Mouse (Mus musculus): ENCODE results near the gene Rtl10.

Gene Rtl10

DNA sequence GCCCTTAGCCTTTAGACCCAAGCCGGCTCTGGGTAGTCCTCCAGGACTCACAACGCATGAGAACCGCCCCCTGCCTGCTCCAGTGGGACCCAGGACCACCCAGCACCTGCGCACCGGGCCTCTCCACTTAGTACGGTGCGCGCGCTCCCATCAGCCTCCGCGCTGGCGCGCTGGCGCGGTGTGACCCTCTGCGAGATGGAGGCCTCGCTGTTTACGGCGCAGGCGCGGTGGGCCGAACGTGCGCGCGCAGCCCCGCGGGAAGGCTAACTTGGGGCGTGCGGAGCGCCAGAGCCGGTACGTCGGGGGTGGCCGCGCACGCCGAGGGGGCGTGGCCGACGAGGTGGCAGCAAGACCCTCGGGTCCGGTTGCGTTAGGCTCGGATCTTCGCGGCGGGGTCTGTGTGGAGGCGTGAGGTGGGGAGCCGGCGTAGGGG is at the start of gene Rtl10, which contains the start of gene Gnb1l:
Gene Rtl10 (plus strand): TSS at position 344 of the 433 bp plus-strand sequence.
Gene Gnb1l (plus strand): TSS at position 156 of the 433 bp plus-strand sequence.
- peak; percentile 86 to 94 for DNase-seq (ENCODE audit: low spot score in 2 of 2)

DNA sequence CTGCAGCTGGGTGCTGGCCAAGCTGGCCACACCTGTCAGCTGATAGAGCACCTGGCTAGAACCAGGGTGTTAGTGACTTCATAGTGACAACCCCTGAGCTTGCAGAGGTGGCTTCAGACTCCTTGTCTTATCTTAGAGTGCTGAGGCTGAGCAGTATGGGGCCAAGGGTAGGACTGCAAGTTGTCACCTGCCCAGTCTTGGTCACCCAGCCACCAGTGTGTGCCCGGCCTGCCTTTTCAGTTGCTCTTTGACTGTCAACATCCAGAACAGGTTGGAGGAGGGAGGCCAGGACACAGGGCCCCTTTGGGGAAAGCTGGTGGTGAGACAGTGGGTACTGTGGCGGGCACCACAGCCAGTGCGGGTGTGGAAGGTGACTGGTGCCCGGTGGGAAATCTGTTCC is 49.7 kb upstream of the Rtl10 start:
- DNase-seq (ENCODE audit: low spot score in 2 of 2): peak in 1 of 2 experiments; percentile 63

DNA sequence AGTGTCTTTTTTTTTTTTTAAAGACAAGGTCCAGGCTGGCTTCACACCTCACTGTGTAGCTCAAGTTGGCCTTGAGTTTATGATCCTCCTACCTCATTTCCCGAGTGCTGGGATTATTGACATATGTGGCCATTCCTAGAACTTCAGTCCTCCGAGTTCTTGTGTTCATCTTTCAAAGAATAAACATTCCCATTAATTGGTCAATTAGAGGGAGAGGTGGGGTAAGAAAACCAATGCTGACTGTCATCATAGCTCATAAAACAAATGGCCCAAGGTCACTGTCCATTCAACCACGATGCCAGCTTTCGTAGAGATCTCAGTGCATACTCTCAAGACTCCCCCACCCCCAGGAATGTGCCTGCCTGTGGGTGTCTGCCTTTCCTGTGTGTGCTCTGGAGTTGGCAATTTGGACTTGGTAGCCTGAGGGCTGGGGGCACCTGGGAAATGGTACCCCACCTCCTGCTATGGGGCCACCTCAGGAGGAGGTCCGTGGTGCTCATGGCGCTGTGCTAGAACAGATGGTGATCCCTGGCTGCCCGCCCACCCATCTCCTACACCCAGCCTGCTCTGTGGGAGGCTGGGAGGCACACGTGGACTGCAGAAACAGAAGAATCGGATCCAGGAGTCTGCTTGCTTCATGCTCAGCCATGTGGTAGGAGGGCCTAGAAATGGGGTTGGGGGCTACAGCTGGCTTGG is 47.1 kb upstream of the Rtl10 start:
- no peak for DNase-seq (ENCODE audit: low spot score in 2 of 2)

DNA sequence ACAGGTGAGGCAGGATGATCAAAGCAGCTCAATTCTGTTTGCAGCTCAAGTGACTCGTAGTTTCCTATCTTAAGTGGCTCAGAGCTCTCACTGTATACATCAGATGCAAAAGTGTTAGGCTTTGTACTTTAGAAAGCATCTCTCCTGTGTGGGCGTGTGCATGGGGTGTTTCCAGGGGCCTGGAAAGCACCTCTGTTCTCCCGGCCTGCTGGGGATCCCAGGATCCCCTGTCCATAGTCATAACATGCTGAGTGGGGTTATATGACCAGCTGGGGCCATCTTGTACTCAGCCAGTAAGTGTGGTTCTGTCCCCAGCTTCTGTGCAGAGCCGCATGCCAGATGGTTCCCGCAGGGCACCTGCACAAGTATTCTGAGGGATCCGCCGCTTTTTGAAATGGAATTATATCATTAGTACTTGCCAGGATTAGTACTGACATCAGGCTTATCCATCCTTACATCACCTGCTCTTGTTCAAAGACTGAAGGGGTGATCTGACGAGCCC is 46.3 kb upstream of the Rtl10 start:
- DNase-seq (ENCODE audit: low spot score in 2 of 2): no peak

DNA sequence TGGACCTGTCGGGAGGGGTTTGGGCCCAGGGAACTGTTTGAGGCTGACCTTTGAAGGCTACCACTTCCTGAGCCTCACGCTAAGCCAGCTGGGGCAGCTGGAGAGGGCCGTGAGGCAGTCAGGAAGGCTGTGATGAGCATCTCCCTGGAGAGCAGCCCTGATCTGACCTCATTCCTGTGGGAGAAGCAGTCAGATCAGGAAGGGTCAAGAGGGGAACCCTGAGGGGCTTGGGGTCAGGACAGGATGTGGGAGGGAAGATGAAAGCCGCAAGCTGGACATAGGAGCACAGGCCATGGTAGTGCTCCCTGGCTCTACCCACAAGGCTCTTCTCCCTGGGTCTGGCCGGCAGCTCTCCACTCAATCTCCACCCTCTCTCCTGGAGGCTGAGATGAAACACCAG is 44.9 kb upstream of the Rtl10 start:
- no peak for DNase-seq (ENCODE audit: low spot score in 2 of 2)

DNA sequence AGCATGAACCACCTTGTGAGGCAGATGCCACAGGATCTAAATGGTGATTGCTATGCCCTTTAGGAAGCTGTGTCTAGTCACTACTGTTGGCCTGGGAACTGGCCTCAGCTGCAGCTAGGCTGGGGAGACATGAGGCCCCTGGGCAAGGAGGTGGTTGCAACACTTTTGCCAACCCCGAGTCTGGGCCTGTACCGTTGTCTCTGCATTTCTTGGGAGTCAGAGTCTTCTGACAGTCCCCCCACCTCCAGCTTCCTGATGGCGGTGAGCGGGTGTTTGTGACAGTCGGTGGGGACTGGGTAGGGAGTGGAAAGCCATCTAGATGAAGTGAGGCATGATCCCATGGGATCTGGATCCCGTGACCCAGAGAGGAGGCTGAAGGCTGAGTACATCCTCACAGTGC is 43.3 kb upstream of the Rtl10 start:
- DNase-seq (ENCODE audit: low spot score in 2 of 2): no peak

DNA sequence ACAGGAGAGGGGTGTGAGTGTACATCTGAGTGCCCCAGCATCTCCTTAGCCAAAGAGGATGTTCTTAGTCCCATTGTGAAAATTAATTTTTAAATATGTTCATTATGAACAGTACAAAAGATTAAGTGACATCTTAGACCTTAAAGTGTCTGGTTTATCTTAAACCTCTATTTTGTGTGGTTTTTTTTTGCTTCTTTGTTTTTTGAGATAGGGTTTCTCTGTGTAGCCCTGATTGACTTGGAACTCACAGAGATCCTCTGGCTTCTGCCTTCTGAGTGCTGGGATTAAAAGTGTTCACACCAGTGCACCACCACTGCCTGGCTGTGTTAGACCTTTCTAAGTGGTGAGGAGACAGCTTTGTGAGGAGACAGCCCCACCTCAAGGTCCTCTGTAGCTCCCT is 40.0 kb upstream of the Rtl10 start:
- no peak for DNase-seq (ENCODE audit: low spot score in 2 of 2)

DNA sequence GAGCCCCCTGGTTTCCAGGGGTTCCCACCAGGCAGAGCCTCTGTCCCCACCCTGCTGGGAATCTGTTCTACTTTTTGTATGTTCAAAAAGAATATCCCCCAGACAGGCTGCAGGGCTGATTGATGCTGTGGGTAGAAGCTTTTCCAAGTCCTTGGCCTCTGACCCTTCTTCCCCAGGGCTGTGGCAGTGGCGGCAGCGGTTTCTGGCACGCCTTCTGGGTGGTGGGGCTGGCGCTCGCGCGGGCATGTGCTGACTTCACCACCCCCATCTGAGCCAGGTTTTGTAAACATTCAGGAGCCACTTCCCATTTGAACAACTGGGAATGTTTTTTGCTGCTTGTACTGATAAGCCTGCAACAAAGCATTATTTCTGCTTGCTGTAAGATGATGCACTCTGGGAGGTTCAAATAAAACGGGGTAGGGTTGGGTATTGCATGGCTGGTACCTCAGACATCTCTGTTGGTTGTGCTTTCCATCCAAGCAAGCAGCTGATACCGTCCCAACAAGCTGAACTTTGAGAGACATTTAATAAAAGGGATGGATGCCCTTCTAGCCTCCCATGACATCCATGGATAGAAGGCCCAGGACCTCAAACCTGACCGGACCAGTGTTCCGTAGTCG is 39.3 kb upstream of the Rtl10 start:
- DNase-seq (ENCODE audit: low spot score in 2 of 2): no peak

DNA sequence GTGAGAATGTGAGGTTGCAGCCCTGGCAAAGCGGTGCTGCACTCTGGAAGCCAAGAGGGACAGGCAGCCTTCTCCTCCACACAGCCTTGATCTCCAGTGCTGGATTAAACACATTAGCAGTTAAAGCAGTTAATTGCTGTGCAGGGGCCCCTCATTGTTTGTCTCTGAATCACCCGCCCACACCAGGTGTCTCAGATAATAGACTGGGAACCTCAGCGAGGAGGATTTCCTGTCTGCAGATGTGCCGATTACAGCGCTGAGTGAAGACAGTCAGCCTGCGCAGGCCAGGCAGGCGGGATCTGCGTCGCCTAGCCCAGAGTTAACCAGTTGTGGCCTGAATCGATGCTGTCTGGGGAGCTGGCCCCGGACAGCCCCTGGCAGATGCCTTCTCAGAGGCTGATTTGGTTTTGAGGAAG is 38.7 kb upstream of the Rtl10 start:
- peak in 1 of 2 experiments; percentile 18 for DNase-seq (ENCODE audit: low spot score in 2 of 2)

DNA sequence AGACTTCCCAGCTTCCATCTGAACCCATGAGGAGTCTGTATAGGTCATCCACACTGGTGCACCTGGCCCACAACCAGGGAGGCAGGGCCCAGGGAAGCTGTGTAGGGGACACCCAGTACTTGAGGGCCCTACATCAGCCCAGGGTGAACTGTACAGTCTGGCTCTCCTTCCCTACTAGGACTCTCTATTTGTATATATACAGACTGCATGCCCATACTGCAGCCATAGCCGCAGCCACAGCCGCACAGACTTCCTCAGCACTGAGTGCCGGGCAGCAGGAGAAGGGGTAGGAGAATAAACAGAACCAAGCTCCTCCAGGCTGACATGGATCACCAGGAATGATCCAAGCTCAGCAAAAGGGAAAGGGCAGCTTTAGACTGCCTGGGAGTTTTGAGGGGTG is 37.9 kb upstream of the Rtl10 start:
- no peak for DNase-seq (ENCODE audit: low spot score in 2 of 2)

DNA sequence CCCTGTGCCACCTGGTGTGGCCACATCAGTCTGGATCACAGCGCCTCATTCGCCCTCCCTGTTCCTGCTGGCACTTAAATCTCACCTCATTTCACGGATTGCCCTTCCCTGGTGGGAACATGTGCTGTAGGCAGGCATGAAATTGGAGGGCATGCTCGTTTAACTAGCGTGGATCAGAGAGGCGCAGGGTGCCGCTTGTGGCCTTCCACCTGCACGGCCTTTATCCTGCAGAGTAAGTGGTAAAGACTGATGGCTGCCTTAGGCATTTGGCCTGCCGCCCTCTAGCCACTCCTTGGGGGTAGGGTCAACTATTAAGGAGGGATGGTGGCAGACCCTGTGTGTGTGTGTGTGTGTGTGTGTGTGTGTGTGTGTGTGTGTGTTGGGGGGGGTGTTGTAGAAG is 36.7 kb upstream of the Rtl10 start:
- no peak for DNase-seq (ENCODE audit: low spot score in 2 of 2)

DNA sequence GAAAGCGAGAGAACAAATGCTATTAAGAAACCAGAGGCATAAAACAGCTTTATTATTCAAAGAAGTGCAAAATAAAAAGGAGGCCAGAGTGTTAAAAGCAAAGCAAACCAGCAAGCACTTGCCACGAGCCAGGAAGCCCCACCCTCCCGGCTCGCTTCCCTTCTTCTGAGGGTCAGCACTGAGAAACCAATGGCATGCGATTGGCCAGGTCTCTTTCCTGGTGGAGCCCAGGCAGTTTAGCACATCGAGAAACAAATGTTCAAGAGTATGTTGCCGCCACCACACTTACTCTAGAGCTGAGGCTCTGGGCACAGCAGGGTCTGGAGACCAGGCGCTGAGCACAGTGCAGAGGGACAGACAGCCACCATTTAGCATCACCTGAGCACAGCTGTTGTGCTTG is 36.1 kb upstream of the Rtl10 start:
- DNase-seq (ENCODE audit: low spot score in 2 of 2): no peak

DNA sequence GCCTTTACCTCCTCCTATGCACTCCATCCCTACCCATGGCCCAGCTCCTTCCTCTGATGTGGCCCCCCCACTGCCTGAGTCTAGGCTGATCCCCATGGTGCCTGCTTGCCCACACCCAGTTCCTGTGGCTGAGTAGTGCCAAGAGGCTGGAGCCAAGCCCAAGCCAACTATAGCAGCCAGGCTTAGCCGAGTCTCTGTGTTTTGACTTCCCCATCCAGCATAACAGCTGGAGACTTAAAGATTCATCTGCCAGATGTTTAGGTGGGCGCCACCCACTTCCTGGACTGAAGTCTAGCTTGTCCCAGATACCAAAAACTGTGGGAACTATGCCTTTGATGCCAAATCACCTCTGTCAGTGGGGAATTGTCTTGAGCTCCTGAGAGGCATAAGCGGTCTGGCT is 34.4 kb upstream of the Rtl10 start:
- DNase-seq (ENCODE audit: low spot score in 2 of 2): no peak

DNA sequence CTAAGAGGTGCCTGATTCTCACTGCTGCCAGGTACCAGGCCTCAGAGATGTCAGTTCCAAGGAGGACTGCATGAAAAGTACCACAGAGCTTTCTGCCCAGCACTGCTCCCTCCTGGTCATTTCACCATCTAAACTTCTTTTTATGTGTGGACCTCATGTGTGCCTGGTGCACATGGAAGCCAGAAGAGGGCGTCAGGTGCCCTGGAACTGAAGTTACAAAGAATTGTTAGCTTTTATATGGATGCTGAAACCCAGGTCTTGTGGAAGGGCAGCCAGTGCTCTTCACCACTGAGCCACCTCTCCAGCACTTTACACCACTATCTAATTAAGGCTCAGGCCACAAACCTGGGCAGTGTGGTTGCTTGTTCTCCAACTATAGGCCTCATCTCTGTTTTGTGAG is 27.9 kb upstream of the Rtl10 start:
- DNase-seq (ENCODE audit: low spot score in 2 of 2): no peak

DNA sequence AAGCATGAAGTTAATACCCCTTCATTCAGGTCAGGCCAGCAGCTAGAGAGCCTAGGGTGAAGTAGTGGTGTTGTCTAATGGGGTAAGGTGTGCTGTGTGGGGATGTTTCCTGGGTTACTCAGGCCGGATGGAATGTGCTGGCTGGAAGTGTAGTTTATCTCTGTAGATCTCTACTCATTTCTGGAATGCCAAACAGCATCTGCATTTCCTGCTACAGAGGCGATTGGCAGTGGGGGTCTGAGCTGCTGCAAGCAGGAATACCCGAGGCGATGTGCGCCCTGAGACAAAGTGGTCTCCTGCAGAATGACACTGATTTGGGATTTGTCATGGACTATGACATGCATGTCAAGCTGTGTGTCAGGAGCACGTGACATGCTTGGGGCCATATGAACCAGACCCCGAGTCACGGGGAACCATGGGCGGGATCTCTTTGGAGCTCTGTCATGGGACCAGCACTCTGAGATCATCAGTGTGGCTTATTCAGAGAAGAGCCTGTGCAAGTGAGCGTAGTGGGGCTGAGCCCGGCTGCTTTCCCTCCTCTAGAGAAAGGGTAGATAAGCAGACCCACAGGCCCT is 27.2 kb upstream of the Rtl10 start:
- no peak for DNase-seq (ENCODE audit: low spot score in 2 of 2)

DNA sequence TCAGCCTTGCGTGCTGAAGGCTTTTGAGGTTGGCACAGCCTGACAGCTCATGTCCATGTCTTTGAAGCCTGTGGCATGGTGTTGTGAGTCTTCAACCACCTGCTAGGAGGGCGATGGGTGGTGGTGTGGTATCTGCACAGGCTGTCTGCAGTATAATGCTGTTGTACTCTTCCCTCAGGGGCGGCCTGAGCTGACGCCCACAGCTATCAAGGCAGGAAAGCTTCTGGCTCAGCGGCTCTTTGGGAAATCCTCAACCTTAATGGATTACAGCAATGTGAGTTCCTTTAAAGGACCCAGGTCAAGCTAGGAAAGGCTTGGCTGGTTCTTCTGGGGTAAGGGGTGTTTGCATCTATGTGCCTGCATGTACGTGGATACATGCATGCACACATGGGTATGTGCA is 26.7 kb upstream of the Rtl10 start:
- DNase-seq (ENCODE audit: low spot score in 2 of 2): no peak

DNA sequence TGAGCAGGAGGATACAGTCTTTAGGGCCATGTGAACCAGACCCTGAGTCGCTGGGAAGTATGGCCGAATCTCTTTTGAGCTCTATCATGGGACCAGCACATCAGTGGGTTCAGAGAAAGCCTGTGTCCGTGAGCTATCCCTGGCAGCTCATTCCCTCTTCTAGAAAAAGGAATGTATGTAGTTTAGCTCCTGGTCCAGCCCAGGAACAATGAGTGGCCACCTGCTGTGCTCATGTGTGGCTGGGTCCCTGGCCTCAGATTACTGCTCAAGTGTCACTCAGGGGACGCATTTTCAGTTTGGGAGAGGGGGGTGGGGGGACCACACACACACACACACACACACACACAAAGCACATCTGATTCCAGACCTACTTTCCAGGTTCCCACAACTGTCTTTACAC is 26.3 kb upstream of the Rtl10 start:
- no peak for DNase-seq (ENCODE audit: low spot score in 2 of 2)

DNA sequence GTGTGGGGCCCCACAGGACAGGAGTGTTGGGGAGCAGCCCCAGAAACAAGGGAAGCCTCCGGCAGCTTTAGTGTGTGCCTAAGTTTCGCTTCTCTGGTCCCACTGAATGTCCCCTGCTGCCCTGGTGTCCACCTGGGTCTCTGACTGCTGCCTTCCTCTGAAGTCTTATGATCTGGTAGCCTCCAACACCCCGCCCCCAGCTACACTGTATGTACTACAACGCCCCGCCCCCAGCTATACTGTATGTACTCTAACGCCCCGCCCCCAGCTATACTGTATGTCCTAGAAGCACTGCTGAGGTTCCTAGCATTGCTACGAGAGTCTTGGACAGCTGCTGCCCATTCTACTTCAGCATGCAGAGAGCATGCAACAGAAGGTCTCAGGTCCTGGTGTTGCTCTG is 25.7 kb upstream of the Rtl10 start:
- DNase-seq (ENCODE audit: low spot score in 2 of 2): no peak

DNA sequence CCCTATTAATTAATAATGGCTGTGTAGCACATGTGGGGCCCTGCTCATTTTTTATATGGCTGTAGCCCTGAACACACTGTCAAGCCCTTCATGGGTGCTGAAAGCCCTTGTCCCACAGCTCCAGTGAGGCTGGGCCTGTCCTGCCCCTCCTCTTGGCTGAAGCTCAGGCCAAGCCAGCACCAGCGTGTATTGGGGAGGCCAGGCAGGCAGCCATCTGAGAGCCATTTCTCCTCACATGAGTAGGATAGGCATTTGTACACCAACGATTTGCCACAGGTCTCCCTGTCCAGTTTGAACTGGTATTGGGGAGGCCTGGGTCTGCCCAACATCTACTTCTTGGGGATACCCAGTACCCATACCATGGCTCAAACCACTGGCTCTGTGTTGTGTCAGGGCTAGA is 24.7 kb upstream of the Rtl10 start:
- DNase-seq (ENCODE audit: low spot score in 2 of 2): no peak

DNA sequence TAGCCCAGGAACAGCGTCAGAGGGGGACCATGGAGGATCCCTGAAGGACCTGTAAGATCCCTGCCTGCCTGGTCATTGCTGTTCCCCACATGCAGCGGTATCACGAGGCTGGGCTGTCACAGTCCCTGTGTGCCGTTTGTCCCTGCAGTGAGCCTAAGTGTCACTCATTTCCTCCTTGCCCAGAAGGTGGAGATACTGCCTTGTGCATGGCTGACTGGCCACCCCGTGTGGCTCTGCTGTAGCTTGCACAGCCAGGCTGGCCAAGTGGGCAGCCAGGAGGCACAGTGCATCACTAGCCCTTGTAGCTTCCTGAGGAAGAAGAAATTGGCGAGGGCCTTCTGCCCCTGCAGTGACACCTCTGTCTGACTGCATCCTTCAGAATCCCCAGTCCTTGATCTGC is 20.7 kb upstream of the Rtl10 start:
- no peak for DNase-seq (ENCODE audit: low spot score in 2 of 2)

DNA sequence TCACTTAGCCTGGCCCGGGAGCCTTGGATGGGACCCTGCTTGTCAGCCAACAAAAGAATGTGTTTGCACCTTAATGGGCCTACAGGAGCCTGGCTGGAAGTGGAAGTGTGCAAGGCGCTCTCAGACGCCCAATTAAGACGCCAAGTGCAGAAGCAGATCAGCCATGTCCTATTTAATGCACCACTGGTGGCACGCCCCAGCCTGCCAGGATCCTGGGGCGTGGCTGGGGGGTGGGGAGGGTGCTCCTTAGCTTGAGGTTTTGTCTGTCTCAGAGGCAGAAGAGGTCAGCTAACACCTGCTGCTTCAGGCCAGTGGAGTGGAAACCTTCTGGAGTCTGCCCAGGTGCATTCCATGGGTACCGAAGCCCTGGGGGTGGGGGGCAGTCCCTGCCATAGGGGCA is 19.0 kb upstream of the Rtl10 start:
- DNase-seq (ENCODE audit: low spot score in 2 of 2): peak in 1 of 2 experiments; percentile 19

DNA sequence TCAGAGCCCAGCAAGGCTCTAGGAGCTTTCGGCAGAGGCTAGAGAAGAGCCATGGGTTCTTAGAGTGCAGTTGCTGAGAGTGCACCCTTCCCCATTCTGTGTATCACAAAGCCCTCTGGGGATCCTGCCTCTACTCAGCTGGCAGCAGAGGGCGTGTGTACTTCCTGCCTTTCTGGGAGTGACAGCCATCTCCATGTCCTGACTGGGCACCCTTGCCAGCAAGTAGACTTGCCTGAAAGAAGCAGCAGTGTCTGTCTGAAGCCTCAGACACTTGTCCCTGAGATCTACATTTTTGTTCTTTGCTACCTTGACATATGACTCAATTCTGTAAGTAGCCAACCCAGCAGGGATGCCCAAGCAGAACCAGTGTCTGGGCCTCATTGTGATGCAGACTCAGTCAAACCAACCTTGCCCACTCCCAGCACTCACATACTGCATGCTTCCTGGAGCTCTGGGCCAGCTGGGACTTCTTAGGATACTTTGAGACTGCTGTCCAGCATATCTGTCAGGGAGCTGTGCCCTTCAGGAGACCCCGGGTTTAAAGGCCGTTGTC is 17.7 kb upstream of the Rtl10 start:
- DNase-seq (ENCODE audit: low spot score in 2 of 2): no peak

DNA sequence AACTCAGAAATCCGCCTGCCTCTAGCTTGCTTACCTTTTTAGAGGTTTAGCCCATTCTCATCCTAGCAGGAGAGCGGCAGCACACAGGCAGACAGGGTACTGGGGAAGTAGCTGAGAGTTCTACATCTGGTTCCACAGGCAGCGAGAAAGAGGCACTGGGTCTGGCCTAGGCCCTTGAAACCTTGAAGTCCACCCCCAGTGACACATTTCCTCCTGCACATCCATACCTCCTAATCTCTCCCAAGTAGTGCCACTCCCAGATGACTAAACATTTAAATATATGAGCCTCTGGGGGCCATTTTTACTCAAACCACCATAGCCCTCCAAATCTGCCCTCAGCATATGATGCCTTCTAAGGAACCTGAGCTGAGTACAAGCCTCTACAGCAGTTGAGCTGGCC is 16.3 kb upstream of the Rtl10 start:
- DNase-seq (ENCODE audit: low spot score in 2 of 2): no peak

Data from urinary bladder, postnatal 36 days (tissue).